Mouse (Mus musculus) kidney, postnatal 4 days (tissue): ENCODE data around the gene Megf11.
"Not testable (repeated sequence)": the region's sequence is repeated elsewhere in the genome, so short reads cannot be mapped to it uniquely, and the experiment has no call there.

Experiments used
- DNase-seq, 2 experiments: peaks; one replicate each; pipeline ENCODE4 v3.0.0; 2021; ENCODE audit warnings: mixed read lengths in 2 of 2

Megf11 gene

GRCm38 (mm10) chr9:64703420-64703965, 318.1 kb downstream of the Megf11 start:
- DNase-seq, result no peak

- no peak for DNase-seq
These were observed 318.8 kb downstream of the Megf11 start for GRCm38 (mm10) chr9:64704073-64704840.

GRCm38 (mm10) chr9:64710291-64710690, 324.9 kb downstream of the Megf11 start:
- DNase-seq, result not testable (repeated sequence)

GRCm38 (mm10) chr9:64719526-64720163, 334.2 kb downstream of the Megf11 start:
- DNase-seq, result no peak

- DNase-seq, result no peak
These were observed 341.0 kb downstream of the Megf11 start for GRCm38 (mm10) chr9:64726454-64726853.

- no peak for DNase-seq
These were observed 345.7 kb downstream of the Megf11 start for GRCm38 (mm10) chr9:64731029-64731560.

- DNase-seq, result peak; percentile 13 to 26
These were observed 348.7 kb downstream of the Megf11 start for GRCm38 (mm10) chr9:64734166-64734565.

GRCm38 (mm10) chr9:64734992-64735391, 349.6 kb downstream of the Megf11 start:
- DNase-seq, result not testable (repeated sequence)

GRCm38 (mm10) chr9:64736076-64736638, 350.7 kb downstream of the Megf11 start:
- DNase-seq, result no peak

GRCm38 (mm10) chr9:64736639-64737405, 351.4 kb downstream of the Megf11 start:
- peak; percentile 63 to 76 for DNase-seq

GRCm38 (mm10) chr9:64737406-64738201, 352.2 kb downstream of the Megf11 start, which contains the start of gene Rab11a:
TSS of gene Rab11a (minus strand) at chr9:64737758.
- peak; percentile 99 for DNase-seq

- no peak for DNase-seq
These were observed 353.6 kb downstream of the Megf11 start for GRCm38 (mm10) chr9:64739001-64739400.

GRCm38 (mm10) chr9:64742453-64742852, 357.0 kb downstream of the Megf11 start:
- no peak for DNase-seq

GRCm38 (mm10) chr9:64747735-64748134, 362.3 kb downstream of the Megf11 start:
- no peak for DNase-seq

- DNase-seq, result no peak
These were observed 363.9 kb downstream of the Megf11 start for GRCm38 (mm10) chr9:64749314-64749713.

- no peak for DNase-seq
These were observed 367.1 kb downstream of the Megf11 start for GRCm38 (mm10) chr9:64752575-64752974.

GRCm38 (mm10) chr9:64758052-64758451, 372.6 kb downstream of the Megf11 start:
- no peak for DNase-seq
